Mouse (Mus musculus) R1 (cell line): ENCODE measurements around the gene Ninj2.

Experiments
- DNase-seq: peaks from one replicate; pipeline ENCODE4 v3.0.0-alpha.2; 2018; ENCODE audit warnings: low read depth, low spot score

The Ninj2 gene

DNA sequence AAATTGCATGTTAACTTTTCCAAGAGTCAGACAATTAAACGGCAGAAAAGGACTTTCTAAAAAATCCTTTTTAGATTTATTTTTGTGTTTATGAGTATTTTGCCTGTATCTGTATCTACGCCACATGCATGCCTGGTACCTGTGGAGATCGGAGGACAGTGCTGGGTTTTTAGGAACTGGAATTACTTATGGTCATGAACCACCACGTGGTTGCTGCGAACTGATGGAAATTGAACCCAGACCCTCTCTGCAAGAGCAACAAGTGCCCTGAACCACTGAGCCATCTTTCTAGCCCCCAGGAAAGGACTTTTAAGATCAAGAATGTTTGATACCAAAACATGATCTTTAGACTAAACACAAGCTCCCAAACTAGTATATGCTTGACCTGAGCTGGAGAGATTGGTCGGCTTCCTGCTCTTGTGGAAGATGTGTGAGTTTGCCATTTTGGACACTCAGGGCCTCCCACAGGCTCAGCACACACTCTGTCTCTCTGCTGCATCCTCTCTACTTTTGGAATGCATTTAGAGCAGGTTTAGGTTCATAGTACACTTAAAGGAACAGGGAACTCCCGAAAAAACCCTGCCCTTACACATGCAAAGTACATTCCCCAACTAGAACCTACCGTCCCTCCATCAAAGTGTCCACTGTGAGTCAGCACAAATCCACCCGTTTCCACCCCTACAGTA, 1.1 kb downstream of the Ninj2 start:
- DNase-seq = no peak

DNA sequence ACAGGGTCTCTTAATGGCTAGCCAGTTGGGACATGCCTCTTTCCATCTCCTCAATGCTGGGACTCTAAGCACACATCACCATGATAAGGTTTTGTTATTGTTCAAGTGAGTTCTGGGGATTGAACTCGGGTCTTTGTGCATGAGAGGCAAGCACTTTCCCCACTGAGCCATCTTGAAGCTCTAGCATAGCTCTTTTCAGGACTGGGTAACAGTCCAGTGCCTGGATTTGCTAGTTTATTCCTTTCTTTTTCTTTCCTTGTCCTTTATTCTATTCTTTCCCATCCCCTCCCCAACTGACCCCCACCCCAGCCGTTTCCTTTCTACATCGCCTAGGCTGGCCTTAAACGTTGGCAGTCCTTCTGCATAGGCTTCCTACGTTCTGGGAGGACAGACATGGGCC, 1.9 kb downstream of the Ninj2 start:
- DNase-seq = no peak

DNA sequence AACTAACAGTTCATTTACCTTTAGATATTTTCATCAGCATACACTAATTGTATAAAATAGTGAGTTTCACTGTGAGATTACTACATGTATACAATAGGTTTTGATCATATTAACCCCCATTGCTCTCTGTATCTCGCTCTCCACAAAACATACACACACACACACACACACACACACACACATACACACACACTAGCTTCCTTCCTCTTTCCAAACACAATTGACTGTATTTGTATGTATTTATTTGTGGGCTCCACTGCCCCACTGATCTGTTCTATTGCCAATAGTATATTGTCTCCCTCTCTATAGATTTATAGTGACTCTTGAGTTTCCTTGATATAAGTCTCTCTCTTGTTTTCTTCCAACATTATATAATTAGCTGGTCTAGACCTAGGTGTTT, 2.4 kb downstream of the Ninj2 start:
- no peak for DNase-seq

DNA sequence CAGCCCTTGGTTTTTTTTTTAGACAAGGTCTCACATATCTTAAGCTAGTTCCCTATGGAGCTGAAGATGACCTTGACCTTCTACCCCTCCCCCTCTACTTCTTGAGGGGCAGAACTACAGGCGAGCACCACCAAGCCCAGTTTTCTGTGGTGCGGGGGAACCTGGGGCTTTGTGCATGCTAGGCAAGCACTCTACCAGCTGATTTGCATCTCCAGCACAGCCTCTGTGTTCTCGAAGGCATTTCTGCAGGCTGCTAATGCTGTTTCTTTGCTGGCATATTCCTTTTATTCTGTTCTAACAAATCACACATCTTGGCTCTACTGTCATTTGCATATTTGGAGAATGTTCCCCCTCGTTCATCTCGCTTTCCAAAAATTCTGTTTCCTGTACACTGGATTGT, 6.2 kb downstream of the Ninj2 start:
- DNase-seq = peak; percentile 83

DNA sequence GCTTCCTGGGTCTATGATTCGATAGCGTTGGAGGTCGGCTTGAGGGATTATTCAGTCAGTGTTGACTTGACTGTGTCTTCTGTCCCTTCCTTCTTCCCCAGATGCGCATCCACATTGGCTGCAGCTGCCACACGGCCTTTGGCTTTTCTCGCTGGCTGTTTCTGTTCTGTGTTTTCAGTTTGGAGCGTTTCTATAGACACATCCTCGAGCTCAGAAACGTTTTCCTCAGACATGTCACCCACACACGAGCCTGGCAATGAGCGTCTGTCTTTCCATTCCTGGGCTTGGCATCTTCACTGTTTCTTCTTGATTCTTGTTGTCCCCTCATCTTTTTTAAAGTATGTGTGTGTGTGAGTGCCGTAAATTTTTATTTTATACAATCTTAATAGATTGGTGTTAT, 8.1 kb downstream of the Ninj2 start:
- DNase-seq = no peak

DNA sequence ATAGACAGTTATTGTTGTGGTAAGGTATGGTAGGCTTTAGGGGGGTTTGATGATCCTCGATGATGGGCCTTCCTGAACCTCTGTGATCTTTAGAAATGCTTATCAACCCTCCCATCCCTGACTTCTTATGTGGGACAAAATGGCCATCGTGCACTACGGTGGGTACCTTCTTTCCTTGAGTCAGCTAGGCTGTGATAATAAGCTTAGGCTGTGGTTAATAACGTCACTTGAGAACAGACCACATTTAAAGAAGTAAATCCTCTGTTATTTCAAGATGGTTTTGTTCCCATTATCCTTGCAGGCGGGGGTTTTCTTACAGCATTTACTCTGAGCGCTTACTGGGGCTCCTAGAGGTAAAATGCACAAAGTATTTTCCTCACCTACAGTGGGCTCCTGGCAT, 8.8 kb downstream of the Ninj2 start:
- no peak for DNase-seq

DNA sequence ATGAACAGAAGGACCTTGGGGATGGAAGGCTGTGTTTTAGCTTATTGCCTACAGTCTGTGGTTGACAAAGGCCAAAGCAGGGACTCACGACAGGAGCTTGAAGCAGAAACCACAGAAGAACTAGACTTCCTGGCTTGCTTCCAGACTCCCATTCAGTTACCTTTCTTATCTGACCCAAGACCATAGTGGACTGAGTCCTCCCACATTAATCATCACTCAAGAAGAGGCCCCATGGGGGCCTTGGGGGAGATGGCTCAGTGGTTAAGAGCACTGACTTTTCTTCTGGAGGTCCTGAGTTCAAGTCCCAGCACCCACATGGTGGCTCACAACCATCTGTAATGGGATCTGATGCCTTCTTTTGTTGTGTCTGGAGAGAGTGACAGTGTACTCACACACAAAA, 10.0 kb downstream of the Ninj2 start:
- DNase-seq = no peak

DNA sequence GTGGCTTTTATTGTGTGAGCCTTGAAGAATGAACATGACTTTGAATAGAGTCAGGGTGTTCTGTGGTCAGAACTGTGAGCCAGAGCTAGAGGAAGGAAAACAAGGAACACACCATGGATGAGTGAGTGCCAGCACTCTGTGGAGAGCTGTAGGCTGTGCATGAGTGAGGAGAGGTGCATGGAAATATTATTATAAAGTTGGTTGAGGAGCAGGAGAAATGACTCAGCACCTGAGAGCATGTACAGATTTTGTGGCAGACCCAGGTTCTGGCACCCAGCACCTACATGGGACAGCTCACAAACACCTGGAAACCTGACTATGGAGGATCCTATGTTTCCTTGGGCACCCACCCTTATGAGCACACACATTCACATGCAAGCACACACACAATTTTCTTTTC, 11.9 kb downstream of the Ninj2 start:
- DNase-seq = no peak

DNA sequence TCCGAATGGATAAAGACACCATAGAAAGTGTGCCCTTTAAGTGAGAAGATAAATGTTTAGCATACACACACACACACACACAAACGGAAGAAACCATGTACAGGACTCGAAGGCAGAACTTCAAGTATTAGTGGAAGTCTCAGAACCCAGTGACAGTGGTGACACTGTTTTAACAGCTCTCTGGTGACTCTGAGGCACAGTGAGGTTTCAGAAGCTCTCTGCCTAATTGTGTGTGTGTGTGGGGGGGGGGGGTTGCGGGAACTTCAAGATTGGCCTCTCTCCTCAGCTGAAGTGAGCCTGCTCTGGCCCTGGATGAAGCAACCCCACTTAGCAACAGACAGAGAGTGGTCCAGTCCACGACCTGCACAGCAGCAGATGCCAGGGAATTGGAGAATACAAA, 14.4 kb downstream of the Ninj2 start:
- no peak for DNase-seq

DNA sequence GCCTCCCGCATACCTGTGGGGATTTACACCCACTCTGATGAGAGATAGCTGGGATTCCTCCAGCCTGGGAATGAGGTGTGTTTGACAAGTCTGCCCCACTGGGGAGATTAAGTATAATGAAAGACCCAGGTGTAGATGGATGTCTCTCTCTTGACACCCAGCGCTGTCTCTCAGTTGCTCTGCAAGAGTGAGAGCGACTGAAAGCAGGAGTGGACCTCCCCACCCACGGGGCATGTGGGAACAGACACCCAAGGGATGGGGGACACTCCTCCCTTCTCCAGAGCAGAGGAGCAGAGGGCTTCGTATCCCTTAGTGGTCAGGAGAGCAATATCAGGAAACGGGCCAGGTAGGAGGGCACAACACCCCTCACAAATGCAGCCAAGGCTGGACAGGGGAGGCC, 14.9 kb downstream of the Ninj2 start:
- no peak for DNase-seq

DNA sequence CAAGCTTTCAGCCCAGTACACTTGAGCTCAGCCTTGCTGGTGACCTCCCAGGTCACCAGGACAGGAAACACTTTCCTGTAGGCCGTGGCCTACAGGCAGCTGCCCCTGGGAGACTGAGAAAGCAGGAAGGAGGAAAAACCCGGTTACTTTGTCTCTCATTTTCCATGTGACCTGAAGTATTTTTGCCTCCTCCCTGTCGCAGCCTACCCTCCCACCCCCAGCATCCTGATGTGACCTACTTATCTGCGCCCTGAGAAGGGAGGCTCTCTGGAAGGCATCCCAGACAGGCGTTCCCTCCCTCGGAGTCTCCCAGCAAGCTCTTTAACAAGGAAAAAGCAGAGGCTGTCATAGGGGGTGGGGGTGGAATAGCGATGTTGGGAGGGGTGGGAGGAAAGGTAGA, 16.0 kb downstream of the Ninj2 start:
- DNase-seq = peak; percentile 74

DNA sequence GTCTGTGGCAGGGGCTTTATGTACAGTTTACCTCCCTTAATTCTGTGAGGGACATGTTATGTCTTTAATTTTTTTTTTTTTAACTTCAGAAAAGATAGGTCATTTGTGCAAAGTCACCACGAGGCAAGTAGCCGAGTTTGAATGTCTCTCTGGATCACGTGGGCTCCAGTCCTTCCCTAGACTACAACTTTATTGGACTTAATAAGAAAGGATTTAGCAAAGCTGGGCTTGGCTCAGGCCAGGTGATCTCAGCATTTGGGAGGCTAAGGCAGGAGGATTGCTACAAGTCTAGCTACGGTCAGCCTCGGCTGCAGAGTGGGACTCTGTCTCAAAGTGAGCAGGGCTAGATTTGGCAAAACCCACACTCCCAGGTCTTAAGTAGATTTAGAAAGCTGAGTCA, 16.8 kb downstream of the Ninj2 start:
- no peak for DNase-seq

DNA sequence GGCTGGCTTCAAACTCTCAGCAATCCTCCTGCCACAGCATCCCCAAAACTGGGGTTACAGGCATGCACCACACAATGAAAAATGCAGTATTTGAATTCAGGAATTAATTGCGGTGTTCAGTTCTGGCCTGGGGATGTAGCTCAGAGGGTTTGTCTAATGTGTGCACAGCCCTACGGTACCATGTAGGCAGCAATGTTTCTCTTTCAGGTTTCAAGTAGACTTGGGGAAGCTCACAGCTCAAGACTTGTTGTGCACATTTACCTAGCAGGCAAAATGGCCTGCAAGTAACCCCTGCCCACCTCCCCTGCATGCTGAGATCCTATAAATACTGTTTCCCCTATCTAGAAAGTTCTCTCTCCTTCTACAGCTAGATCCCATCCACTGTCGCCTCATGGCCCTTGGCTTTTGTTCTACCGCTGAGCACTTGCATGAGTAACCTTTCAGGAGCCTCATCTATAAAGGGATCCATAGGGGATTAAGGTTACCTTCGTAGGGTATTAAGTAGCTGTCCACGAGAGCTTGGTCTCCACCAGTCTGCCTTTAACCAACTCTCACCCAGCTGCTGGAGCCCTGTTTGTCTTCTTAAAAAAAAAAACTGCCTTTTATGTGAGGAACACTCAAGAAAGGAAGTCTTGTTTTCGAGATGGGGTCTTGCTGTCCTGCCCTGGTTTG, 17.7 kb downstream of the Ninj2 start:
- DNase-seq = no peak

DNA sequence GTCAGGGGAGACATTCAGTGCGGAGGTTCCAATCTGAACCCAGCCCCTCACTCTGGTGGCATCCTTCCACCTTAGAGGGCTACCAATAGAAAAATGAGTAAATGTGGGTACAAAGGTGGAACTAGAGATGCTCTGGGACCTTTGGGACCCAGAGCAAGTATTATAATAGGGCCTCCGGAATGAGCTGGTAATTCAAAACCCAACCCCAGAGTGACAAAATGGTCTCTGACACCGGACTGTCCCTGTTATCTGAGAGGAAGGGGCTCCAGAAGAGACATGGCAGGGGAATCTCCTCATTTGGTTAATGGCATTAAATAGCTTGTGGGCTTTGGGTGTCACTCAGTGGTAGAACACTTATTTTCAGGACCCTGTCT, 18.2 kb downstream of the Ninj2 start:
- no peak for DNase-seq

DNA sequence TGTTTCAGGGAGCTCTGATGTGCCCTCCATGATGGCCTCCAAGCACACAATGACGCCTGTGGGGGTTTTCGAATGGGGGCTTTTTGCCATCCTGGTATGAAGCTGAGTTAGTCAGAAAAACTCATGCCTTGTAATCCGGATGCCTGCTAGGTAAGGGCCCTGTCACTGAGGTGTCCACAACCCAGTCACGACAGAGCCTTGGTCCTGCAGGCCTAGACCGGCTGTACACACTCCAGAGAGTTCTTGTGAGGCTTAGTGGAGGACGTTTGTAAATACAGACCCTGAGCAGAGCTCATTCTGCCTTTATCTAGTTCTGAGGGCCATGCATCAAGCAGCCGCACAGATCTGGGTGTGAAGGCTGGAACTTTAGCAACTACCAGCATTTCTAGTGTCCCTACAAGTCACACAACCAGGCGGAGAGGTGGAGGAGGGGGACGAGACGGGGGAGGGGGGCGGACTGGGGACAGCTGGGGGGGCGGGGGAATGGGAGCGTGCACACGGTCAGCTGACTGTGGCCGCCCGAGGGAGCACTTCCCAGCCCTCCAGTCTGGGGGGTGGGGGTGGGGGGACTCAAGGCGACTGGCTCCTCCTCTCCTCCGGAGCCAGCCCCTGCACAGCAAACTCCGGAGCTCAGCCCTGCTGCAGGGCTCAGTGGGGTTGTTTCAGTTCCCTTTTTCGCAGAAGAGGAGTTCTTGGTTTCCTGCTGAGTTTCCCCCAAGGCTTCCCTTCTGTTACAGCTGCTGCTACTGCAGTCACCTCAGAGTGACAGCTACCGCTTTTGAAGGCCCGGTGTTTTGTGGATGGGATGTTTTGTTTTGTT, 19.0 kb downstream of the Ninj2 start:
- DNase-seq = peak; percentile 92

DNA sequence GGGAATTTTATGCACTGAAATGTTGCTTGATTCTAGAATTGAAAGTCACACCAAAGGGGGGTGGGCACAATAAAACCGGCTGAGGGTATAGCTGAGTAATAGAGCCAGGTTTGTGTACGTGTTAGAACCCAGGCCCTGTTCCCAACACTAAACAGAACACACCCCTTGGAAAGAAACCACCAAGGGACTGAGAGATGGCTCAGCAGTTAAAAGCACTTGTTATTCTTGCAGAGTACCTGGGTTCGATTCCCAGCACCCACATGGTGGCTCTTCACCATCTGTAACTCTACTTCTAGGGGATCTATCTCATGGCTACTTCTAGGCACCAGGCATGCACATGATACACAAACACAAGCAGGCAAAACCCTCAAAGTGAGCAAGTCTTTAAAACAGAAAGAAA, 20.7 kb downstream of the Ninj2 start:
- no peak for DNase-seq

DNA sequence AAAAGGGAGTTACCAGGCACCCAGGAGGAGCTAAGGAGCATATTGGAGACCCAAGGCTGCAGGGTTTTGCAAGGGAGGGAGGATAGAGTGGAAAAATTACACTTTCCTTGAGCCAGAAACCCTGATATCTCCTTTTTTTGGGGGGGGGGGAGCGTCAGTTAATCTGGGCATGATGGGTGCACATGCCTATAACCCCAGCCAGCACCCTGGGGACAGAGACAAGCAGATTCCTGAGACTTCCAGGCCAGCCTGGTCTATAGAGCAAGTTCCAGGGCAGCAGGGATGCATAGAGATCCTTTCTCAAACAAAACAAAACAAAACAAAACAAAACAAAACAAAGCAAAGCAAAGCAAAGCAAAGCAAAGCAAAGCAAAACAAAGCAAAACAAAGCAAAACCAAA, 21.1 kb downstream of the Ninj2 start:
- DNase-seq = no peak

DNA sequence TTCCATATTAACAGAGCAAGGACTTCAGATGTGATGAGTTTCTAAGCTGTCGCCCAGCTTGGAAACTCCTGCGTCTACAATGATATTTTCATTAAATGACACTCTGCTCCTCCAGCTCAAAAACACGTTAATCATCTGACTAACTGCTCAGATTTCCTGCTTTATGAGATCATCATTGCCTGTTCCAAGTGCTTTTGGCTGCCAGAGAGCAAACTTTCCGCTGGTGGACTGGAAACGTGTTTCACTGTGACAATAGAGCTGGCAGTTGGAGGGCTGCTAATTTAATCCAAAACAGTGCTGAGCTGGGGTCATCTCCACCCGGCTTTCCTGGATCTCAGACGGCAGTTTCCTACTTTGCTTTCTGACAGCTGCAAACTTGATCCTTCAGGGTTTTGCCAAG, 21.5 kb downstream of the Ninj2 start:
- no peak for DNase-seq

DNA sequence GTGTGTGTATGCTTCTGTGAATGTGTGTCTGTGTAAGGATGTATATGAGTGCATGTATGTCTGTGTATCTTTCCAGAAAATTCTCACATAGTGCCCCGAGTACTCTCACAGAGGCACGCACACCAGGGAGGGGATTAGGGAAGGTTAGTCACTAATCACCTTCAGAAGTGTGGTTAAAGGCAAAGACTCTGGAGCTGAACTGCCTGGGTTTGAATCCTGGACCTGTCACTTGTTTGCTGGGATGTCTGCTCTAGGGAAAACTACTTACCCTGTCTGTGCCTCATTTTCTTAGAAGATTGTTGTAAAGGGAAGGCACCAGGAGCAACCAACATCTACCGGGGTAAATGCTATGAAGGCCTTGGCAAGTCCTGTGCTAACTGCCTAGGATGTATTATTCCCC, 22.3 kb downstream of the Ninj2 start:
- DNase-seq = no peak

DNA sequence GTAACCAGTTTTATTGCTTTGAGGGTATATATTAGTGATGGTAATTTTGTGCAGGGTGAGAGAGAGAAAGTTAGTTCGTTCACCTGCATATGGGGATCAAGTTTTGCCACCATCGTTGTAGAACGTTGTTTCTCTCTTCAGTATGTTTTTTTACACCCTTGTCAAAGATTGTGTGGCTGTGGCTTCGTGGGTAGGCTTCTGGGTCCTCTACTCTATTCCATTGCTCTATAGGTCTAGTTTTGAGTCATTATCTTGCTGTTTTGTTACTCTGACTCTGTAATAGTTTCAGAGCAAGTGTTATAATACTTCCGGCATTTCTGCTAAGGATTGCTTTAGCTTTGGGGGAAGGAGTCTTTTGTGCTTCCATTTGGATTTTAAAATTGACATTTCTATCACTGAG, 26.7 kb downstream of the Ninj2 start:
- no peak for DNase-seq

DNA sequence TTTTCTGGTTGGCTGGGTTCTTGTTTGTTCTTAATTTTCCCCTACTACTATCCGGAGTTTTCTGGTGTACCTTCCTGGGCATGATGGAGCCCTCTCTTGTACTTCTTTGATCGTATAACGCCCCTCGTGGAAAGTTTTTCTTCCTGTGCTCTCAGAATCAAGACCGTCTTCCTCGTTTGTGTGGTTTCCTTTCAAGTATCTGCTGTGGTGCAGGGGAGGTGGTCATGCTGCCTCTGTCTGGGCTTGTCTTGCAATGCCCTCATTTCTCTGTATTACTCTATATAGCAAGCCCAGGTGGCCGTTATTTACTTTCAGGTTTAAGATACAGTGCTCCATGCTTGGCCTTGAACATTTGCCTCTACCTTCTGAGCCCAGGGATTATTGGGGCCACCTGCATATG, 31.5 kb downstream of the Ninj2 start:
- DNase-seq = no peak

DNA sequence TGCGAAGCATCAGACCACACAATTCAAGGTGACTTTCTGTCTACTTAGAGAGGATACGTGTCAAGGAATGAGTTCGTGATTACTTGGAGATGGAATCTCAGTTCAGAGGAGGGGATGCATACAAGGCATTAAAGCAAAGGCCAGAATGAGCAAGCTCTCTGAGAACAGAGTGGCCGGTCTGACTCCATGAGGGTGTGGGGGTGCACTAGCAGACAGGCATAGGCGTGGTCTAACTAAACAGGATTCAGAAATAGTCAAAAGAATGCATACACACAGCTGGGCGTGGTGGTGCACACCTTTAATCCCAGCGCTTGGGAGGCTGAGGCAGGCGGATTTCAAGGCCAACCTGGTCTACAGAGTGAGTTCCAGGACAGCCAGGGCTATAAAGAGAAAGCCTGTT, 33.3 kb downstream of the Ninj2 start:
- peak; percentile 96 for DNase-seq

DNA sequence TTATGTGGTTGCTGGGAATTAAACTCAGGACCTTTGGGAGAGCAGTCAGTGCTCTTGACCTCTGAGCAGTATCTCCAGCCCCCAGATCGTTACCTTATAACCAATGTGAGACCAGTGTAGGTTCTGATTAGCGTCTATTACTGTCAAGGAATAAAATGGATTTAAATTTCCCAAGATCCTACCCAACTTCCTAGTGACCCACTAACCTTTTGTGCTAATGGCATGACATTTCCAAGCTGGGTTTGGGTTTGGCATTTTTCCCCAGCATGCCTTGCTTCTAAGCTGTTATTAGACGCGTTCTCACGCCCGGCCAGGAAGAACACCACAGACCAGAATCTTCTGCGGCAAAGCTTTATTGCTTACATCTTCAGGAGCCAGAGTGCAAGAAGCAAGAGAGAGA, 34.2 kb downstream of the Ninj2 start:
- peak; percentile 28 for DNase-seq
